Mouse (Mus musculus) intestine, embryonic 15.5 days (tissue): ENCODE data around the gene Hist1h4f. TPM values are rescaled to one million over a fixed set of nuclear protein-coding genes. Genes with fewer than 3 reads are reported as not detected.

Experiments
- ATAC-seq: fragments of 200-750 bp; cut with Nextera tagmentation; 2 replicates; pipeline ENCODE4 v1.8.0; 2017; ENCODE audit warnings: moderate TSS enrichment, moderate library complexity
- H3K27ac ChIP-seq: fragments of 300-500 bp; sonication (generic); 2 replicates; pipeline ENCODE4 v1.5.1; 2015; ENCODE audit warnings: mild to moderate bottlenecking, inconsistent platforms
- H3K27me3 ChIP-seq: fragments of 300-500 bp; sonication (generic); replicated peaks from 2 replicates; pipeline ENCODE4 v1.6.1; 2015; ENCODE audit warnings: inconsistent platforms
- H3K36me3 ChIP-seq: fragments of 300-500 bp; sonication (generic); 2 replicates; pipeline ENCODE4 v1.6.1; 2015; ENCODE audit warnings: inconsistent platforms
- H3K4me1 ChIP-seq: fragments of 300-500 bp; sonication (generic); replicated peaks from 2 replicates; pipeline ENCODE4 v1.6.1; 2015; ENCODE audit warnings: inconsistent platforms
- H3K4me2 ChIP-seq: fragments of 300-500 bp; sonication (generic); replicated peaks from 2 replicates; pipeline ENCODE4 v1.6.1; 2015; ENCODE audit warnings: mild to moderate bottlenecking, inconsistent platforms
- H3K4me3 ChIP-seq: fragments of 300-500 bp; sonication (generic); replicated peaks from 2 replicates; pipeline ENCODE4 v1.5.1; 2015; ENCODE audit warnings: inconsistent platforms
- H3K9ac ChIP-seq: fragments of 300-500 bp; sonication (generic); 2 replicates; pipeline ENCODE4 v1.6.1; 2015; ENCODE audit warnings: inconsistent platforms
- H3K9me3 ChIP-seq: fragments of 300-500 bp; sonication (generic); 2 replicates; pipeline ENCODE4 v1.6.1; 2016; ENCODE audit warnings: inconsistent platforms
- WGBS: fragments of 180-500 bp; shearing (Covaris S2); methylation state at CpG from one replicate; pipeline ENCODE4 v1.1.7; 2015; 5-methylcytosine and 5-hydroxymethylcytosine counted together
- polyA plus RNA-seq: library from polyadenylated mRNA; unstranded; fragments of >200 nt; fragmentation: Nextera tagmentation; extraction: Ambion mirVana; gene quantifications from 2 replicates; pipeline ENCODE4 v1.2.1, GENCODE M21; 2015

The Hist1h4f gene
- polyA plus RNA-seq, 1 experiment from 2014 or later, result 0.88 TPM

GRCm38 (mm10) chr13:23506819-23507515 is 44.5 kb downstream of the Hist1h4f start:
- peak overlapping the region; percentile 39 for H3K4me2 ChIP-seq
- H3K27me3 ChIP-seq, result no peaks in the 10 kb centered on the region
- no peaks in the 10 kb centered on the region for H3K36me3 ChIP-seq
- no peak overlapping the region for H3K9ac ChIP-seq
- ATAC-seq, result no peak
- H3K9me3 ChIP-seq, result no peaks in the 10 kb centered on the region
- no peak overlapping the region for H3K27ac ChIP-seq
- H3K4me1 ChIP-seq, result peaks cover 10% of the 10 kb centered on the region
- no peak overlapping the region for H3K4me3 ChIP-seq
- WGBS, result 45% methylated on average over 14 of the region's 14 CpGs

- Histone ChIP-seq H3K36me3 (no peaks in the 10 kb centered on the region), H3K4me1 (peaks cover 10% of the 10 kb centered on the region), H3K27me3 (no peaks in the 10 kb centered on the region), H3K4me2 (peak overlapping the region; percentile 57), H3K9ac (no peak overlapping the region), H3K27ac (no peak overlapping the region), H3K4me3 (peak overlapping the region; percentile 26; the same call in 1 of the 2 replicates), H3K9me3 (no peaks in the 10 kb centered on the region)
- peak; percentile 24; the same call in 1 of the 2 replicates for ATAC-seq
- WGBS, result 18% methylated on average over 13 of the region's 13 CpGs
These were observed 45.1 kb downstream of the Hist1h4f start for GRCm38 (mm10) chr13:23506351-23506750.

- no peak for ATAC-seq
- WGBS, result 20% methylated on average over 14 of the region's 14 CpGs
- Histone ChIP-seq H3K4me3 (peak overlapping the region; percentile 26), H3K9me3 (no peaks in the 10 kb centered on the region), H3K27ac (no peak overlapping the region), H3K9ac (peak overlapping the region; percentile 34), H3K4me1 (peaks cover 10% of the 10 kb centered on the region), H3K27me3 (no peaks in the 10 kb centered on the region), H3K36me3 (no peaks in the 10 kb centered on the region), H3K4me2 (peak overlapping the region; percentile 57)
These were observed 45.6 kb downstream of the Hist1h4f start for GRCm38 (mm10) chr13:23505662-23506345.

GRCm38 (mm10) chr13:23503797-23504196 is 47.7 kb downstream of the Hist1h4f start:
- H3K4me2 ChIP-seq, result 0 out of 2 replicates have a peak overlapping the region, but pooled peaks have one; percentile 17
- no peaks in the 10 kb centered on the region for H3K36me3 ChIP-seq
- no peak overlapping the region for H3K27ac ChIP-seq
- no peak overlapping the region for H3K9ac ChIP-seq
- no peak; the same call in 1 of the 2 replicates for ATAC-seq
- H3K4me1 ChIP-seq, result peaks cover 4% of the 10 kb centered on the region; the same call in 1 of the 2 replicates
- WGBS, result 6% methylated on average over 9 of the region's 9 CpGs
- no peaks in the 10 kb centered on the region for H3K27me3 ChIP-seq
- no peaks in the 10 kb centered on the region for H3K9me3 ChIP-seq
- H3K4me3 ChIP-seq, result no peak overlapping the region

- no peaks in the 10 kb centered on the region for H3K36me3 ChIP-seq
- no peaks in the 10 kb centered on the region for H3K9me3 ChIP-seq
- 64% methylated on average over 4 of the region's 4 CpGs for WGBS
- no peak overlapping the region for H3K9ac ChIP-seq
- H3K27me3 ChIP-seq, result no peaks in the 10 kb centered on the region
- peaks cover 4% of the 10 kb centered on the region; the same call in 1 of the 2 replicates for H3K4me1 ChIP-seq
- H3K27ac ChIP-seq, result no peak overlapping the region
- no peak for ATAC-seq
- no peak overlapping the region for H3K4me3 ChIP-seq
- H3K4me2 ChIP-seq, result no peak overlapping the region
These were observed 48.5 kb downstream of the Hist1h4f start for GRCm38 (mm10) chr13:23502916-23503315.

- Histone ChIP-seq H3K4me3 (no peak overlapping the region), H3K4me1 (peaks cover 4% of the 10 kb centered on the region; the same call in 1 of the 2 replicates)
- 38% methylated on average over 9 of the region's 9 CpGs for WGBS
These were observed 49.3 kb downstream of the Hist1h4f start for GRCm38 (mm10) chr13:23502031-23502567.

GRCm38 (mm10) chr13:23501511-23501910 is 49.9 kb downstream of the Hist1h4f start:
- Histone ChIP-seq H3K4me1 (peaks cover 1% of the 10 kb centered on the region; the same call in 1 of the 2 replicates), H3K27me3 (no peaks in the 10 kb centered on the region), H3K9ac (no peak overlapping the region), H3K4me3 (no peak overlapping the region), H3K9me3 (no peaks in the 10 kb centered on the region), H3K4me2 (peak overlapping the region; percentile 39), H3K36me3 (no peaks in the 10 kb centered on the region), H3K27ac (no peak overlapping the region)
- no peak for ATAC-seq
- WGBS, result 32% methylated on average over 5 of the region's 5 CpGs

More at GRCm38 (mm10) chr13:23502031-23502567, 49.3 kb downstream of the Hist1h4f start:
- no peak overlapping the region for H3K9ac ChIP-seq
- H3K27me3 ChIP-seq, result no peaks in the 10 kb centered on the region
- H3K9me3 ChIP-seq, result no peaks in the 10 kb centered on the region
- ATAC-seq, result no peak
- H3K27ac ChIP-seq, result no peak overlapping the region
- H3K4me2 ChIP-seq, result peak overlapping the region; percentile 39; the same call in 1 of the 2 replicates
- no peaks in the 10 kb centered on the region for H3K36me3 ChIP-seq

Other genes starting within 250 kb of the Hist1h4f start
- 34.5 and 40.5 TPM in 2 replicates for gene Zfp322a, start 182.4 kb downstream of the Hist1h4f start, polyA plus RNA-seq
- 11.2 TPM in 2 replicates for gene Abt1, start 127.8 kb downstream of the Hist1h4f start, polyA plus RNA-seq
- 0.08 and 0.11 TPM in 2 replicates for gene Btn1a1, start 85.7 kb downstream of the Hist1h4f start, polyA plus RNA-seq
- gene Btn2a2, start 62.8 kb downstream of the Hist1h4f start, polyA plus RNA-seq, result 0.16 and 0.23 TPM in 2 replicates
- gene Hist1h4h, start 20.6 kb downstream of the Hist1h4f start, polyA plus RNA-seq, result 4.6 and 4.8 TPM in 2 replicates
- 6.7 TPM in 1 of 2 replicates, not detected in the other for gene Hist1h2af, start 17.7 kb downstream of the Hist1h4f start, polyA plus RNA-seq
- gene Hist1h3g, start 16.2 kb downstream of the Hist1h4f start, polyA plus RNA-seq, result 6.1 and 6.2 TPM in 2 replicates
- 1.1 and 1.3 TPM in 2 replicates for gene Hist1h2bh, start 8.3 kb downstream of the Hist1h4f start, polyA plus RNA-seq
- 0.45 and 0.97 TPM in 2 replicates for gene Hist1h3f, start 7.6 kb downstream of the Hist1h4f start, polyA plus RNA-seq
- 0.46 and 0.64 TPM in 2 replicates for gene Hist1h1d, start 1.6 kb upstream of the Hist1h4f start, polyA plus RNA-seq
- gene Hist1h3e, start 10.7 kb upstream of the Hist1h4f start, polyA plus RNA-seq, result 3.5 and 4.3 TPM in 2 replicates
- 76.9 and 89.5 TPM in 2 replicates for gene Hist1h2ae, start 19.6 kb upstream of the Hist1h4f start, polyA plus RNA-seq
- 7.1 and 11.5 TPM in 2 replicates for gene Hist1h2bg, start 19.7 kb upstream of the Hist1h4f start, polyA plus RNA-seq
- 4.2 and 4.5 TPM in 2 replicates for gene Hist1h2bf, start 22.5 kb upstream of the Hist1h4f start, polyA plus RNA-seq
- gene Hist1h2ad, start 22.7 kb upstream of the Hist1h4f start, polyA plus RNA-seq, result 1.8 and 3.0 TPM in 2 replicates
- gene Hist1h3d, start 24.1 kb upstream of the Hist1h4f start, polyA plus RNA-seq, result 5.2 and 6.2 TPM in 2 replicates
- 98.7 and 101 TPM in 2 replicates for gene Hist1h4d, start 29.9 kb upstream of the Hist1h4f start, polyA plus RNA-seq
- 1.6 and 2.0 TPM in 2 replicates for gene Hist1h2be, start 69.5 kb upstream of the Hist1h4f start, polyA plus RNA-seq
- gene Hist1h1e, start 70.9 kb upstream of the Hist1h4f start, polyA plus RNA-seq, result 17.6 and 21.2 TPM in 2 replicates
- 1.3 and 1.5 TPM in 2 replicates for gene Hist1h2ac, start 132.3 kb upstream of the Hist1h4f start, polyA plus RNA-seq
- gene Hist1h2bc, start 132.6 kb upstream of the Hist1h4f start, polyA plus RNA-seq, result 79.3 and 89.9 TPM in 2 replicates
- gene Hist1h1t, start 144.2 kb upstream of the Hist1h4f start, polyA plus RNA-seq, result not detected in 2 replicates
- gene Hist1h4c, start 146.8 kb upstream of the Hist1h4f start, polyA plus RNA-seq, result 4.7 and 5.7 TPM in 2 replicates
- 6.4 and 7.9 TPM in 2 replicates for gene Hfe, start 159.2 kb upstream of the Hist1h4f start, polyA plus RNA-seq
- 32.4 and 36.0 TPM in 2 replicates for gene Hist1h1c, start 187.2 kb upstream of the Hist1h4f start, polyA plus RNA-seq
- gene Hist1h3c, start 194.0 kb upstream of the Hist1h4f start, polyA plus RNA-seq, result 4.4 and 7.7 TPM in 2 replicates
- 2.4 and 3.8 TPM in 2 replicates for gene Hist1h2bb, start 195.1 kb upstream of the Hist1h4f start, polyA plus RNA-seq
- 39.8 and 44.9 TPM in 2 replicates for gene Hist1h2ab, start 199.5 kb upstream of the Hist1h4f start, polyA plus RNA-seq
- gene Hist1h3b, start 200.6 kb upstream of the Hist1h4f start, polyA plus RNA-seq, result 6.4 and 9.2 TPM in 2 replicates
- gene Hist1h4b, start 205.4 kb upstream of the Hist1h4f start, polyA plus RNA-seq, result 3.8 and 5.5 TPM in 2 replicates
- 0.48 and 1.3 TPM in 2 replicates for gene Hist1h4a, start 209.6 kb upstream of the Hist1h4f start, polyA plus RNA-seq
- gene Hist1h3a, start 210.7 kb upstream of the Hist1h4f start, polyA plus RNA-seq, result 4.3 and 6.4 TPM in 2 replicates
- 1.2 and 2.2 TPM in 2 replicates for gene Hist1h1a, start 212.0 kb upstream of the Hist1h4f start, polyA plus RNA-seq
- gene Trim38, start 218.3 kb upstream of the Hist1h4f start, polyA plus RNA-seq, result not detected in 2 replicates